Mouse (Mus musculus): ENCODE measurements around the gene Leo1.

Gene Leo1

GRCm38 (mm10) chr9:75440796-75441666 lies at the start of gene Leo1:
Leo1 (plus strand) TSS chr9:75441524.
- peak; percentile 93 for DNase-seq (ENCODE audit: low read depth, low spot score)

- no peak for DNase-seq (ENCODE audit: low read depth, low spot score)
Observed at GRCm38 (mm10) chr9:75393251-75393650, 48.1 kb upstream of the Leo1 start.

GRCm38 (mm10) chr9:75395971-75396370 lies 45.4 kb upstream of the Leo1 start:
- no peak for DNase-seq (ENCODE audit: low read depth, low spot score)

- DNase-seq (ENCODE audit: low read depth, low spot score) = peak; percentile 27
Observed at GRCm38 (mm10) chr9:75399069-75399468, 42.3 kb upstream of the Leo1 start.

- no peak for DNase-seq (ENCODE audit: low read depth, low spot score)
Observed at GRCm38 (mm10) chr9:75400639-75401038, 40.7 kb upstream of the Leo1 start.

- peak; percentile 71 for DNase-seq (ENCODE audit: low read depth, low spot score)
Observed at GRCm38 (mm10) chr9:75401593-75402504, 39.5 kb upstream of the Leo1 start.

GRCm38 (mm10) chr9:75403520-75403919 lies 37.8 kb upstream of the Leo1 start:
- DNase-seq (ENCODE audit: low read depth, low spot score) = peak; percentile 15

- no peak for DNase-seq (ENCODE audit: low read depth, low spot score)
Observed at GRCm38 (mm10) chr9:75406121-75406520, 35.2 kb upstream of the Leo1 start.

GRCm38 (mm10) chr9:75407803-75408202 lies 33.5 kb upstream of the Leo1 start:
- peak; percentile 77 for DNase-seq (ENCODE audit: low read depth, low spot score)

GRCm38 (mm10) chr9:75408204-75408826 lies 33.0 kb upstream of the Leo1 start:
- DNase-seq (ENCODE audit: low read depth, low spot score) = no peak

GRCm38 (mm10) chr9:75409031-75409851 lies 32.1 kb upstream of the Leo1 start:
- peak; percentile 73 for DNase-seq (ENCODE audit: low read depth, low spot score)

GRCm38 (mm10) chr9:75409852-75410378 lies 31.4 kb upstream of the Leo1 start, which contains the start of gene Mapk6:
Mapk6 (minus strand) TSS chr9:75410005.
- DNase-seq (ENCODE audit: low read depth, low spot score) = peak; percentile 98

- no peak for DNase-seq (ENCODE audit: low read depth, low spot score)
Observed at GRCm38 (mm10) chr9:75410868-75411487, 30.3 kb upstream of the Leo1 start.

- DNase-seq (ENCODE audit: low read depth, low spot score) = no peak
Observed at GRCm38 (mm10) chr9:75411584-75411983, 29.7 kb upstream of the Leo1 start.

- DNase-seq (ENCODE audit: low read depth, low spot score) = peak; percentile 64
Observed at GRCm38 (mm10) chr9:75413206-75413605, 28.1 kb upstream of the Leo1 start.

- DNase-seq (ENCODE audit: low read depth, low spot score) = peak; percentile 86
Observed at GRCm38 (mm10) chr9:75414204-75414603, 27.1 kb upstream of the Leo1 start.

- no peak for DNase-seq (ENCODE audit: low read depth, low spot score)
Observed at GRCm38 (mm10) chr9:75422251-75422691, 19.1 kb upstream of the Leo1 start.

- no peak for DNase-seq (ENCODE audit: low read depth, low spot score)
Observed at GRCm38 (mm10) chr9:75423683-75424082, 17.6 kb upstream of the Leo1 start.

- DNase-seq (ENCODE audit: low read depth, low spot score) = no peak
Observed at GRCm38 (mm10) chr9:75424358-75425150, 16.8 kb upstream of the Leo1 start.
